Mouse (Mus musculus) Patski (cell line): Measurements from ENCODE around the gene Gm49320. TPM values are rescaled to one million over a fixed set of nuclear protein-coding genes. Genes with fewer than 3 reads are reported as not detected.

Source experiments
- ATAC-seq: fragments of 100-300 bp; one replicate; pipeline ENCODE4 v1.8.0; 2021
- CTCF ChIA-PET: fragments of 350-600 bp; sonication (Branson Sonifier 250); formaldehyde crosslinking; loops from one replicate; lab custom pipeline; 2022; ENCODE audit warnings: inconsistent platforms; lab: Charles Lee
- POLR2A ChIA-PET: fragments of 350-600 bp; sonication (Branson Sonifier 250); formaldehyde crosslinking; loops from one replicate; lab custom pipeline; 2022; ENCODE audit warnings: antibody characterized with exemption, inconsistent platforms; lab: Charles Lee
- DNase-seq: peaks from one replicate; pipeline ENCODE4 v3.0.0-alpha.2; 2011; ENCODE audit warnings: low read depth, low spot score
- H3K27me3 ChIP-seq: fragments of 371-371 bp; one replicate; pipeline ENCODE4 v1.5.1; 2021
- CTCF ChIP-seq: fragments of 100-300 bp; IDR thresholded peaks from one replicate; pipeline ENCODE4 v1.5.1; 2021
- in situ Hi-C: fragments of 300-500 bp; cut with MboI; formaldehyde crosslinking; loops from 3 replicates; pipeline ENCODE4 v1.11.1; 2018; ENCODE audit warnings: low pct_unique_long_range_greater_than_20kb, mixed read lengths
- polyA plus RNA-seq: library from polyadenylated mRNA; unstranded; gene quantifications from one replicate; pipeline ENCODE4 v1.2.3, GENCODE M21; 2021

The Gm49320 gene
- polyA plus RNA-seq, 1 experiment from 2014 or later = not detected

- H3K27me3 ChIP-seq = peaks cover 17% of the 10 kb centered on the region
- in situ Hi-C loops = no loop called here
- TF ChIP-seq CTCF = no peak
- DNase-seq (no peak), ATAC-seq (peak; percentile 78)
- ChIA-PET POLR2A (no interaction called here), CTCF (interaction anchor here (0.8 to 1.4 kb wide), 4 partner anchors 11 to 35 kb away, joined by 3 to 7 read pairs (median 3); partner anchors contain the start of gene Prr36)
Observed at GRCm38 (mm10) chr8:4226739-4227347, 11.8 kb upstream of the Gm49320 start, which contains the start of gene Lrrc8e. Gene Lrrc8e, plus strand, starts transcription at chr8:4226827.

GRCm38 (mm10) chr8:4227919-4228318, 10.7 kb upstream of the Gm49320 start:
- CTCF ChIA-PET = interaction anchor here (1.0 kb wide), 1 partner anchor 23 kb away, joined by 3 read pairs; no protein-coding TSS in a partner anchor
- POLR2A ChIA-PET = no interaction called here
- in situ Hi-C loops = no loop called here
- H3K27me3 ChIP-seq = peaks cover 14% of the 10 kb centered on the region
- no peak for DNase-seq
- no peak for TF ChIP-seq CTCF
- ATAC-seq = no peak

- ChIA-PET POLR2A (no interaction called here), CTCF (interaction anchor here (1.0 to 1.5 kb wide), 3 partner anchors 8 to 21 kb away, joined by 3 to 4 read pairs (median 4); partner anchors contain the start of genes Gm49320 and Map2k7)
- no peak for TF ChIP-seq CTCF
- H3K27me3 ChIP-seq = peaks cover 8% of the 10 kb centered on the region
- ATAC-seq (no peak), DNase-seq (no peak)
- in situ Hi-C loops = no loop called here
Observed at GRCm38 (mm10) chr8:4229784-4230183, 8.9 kb upstream of the Gm49320 start.

GRCm38 (mm10) chr8:4230612-4231351, 7.9 kb upstream of the Gm49320 start:
- TF ChIP-seq CTCF = no peak
- no peak for ATAC-seq
- POLR2A ChIA-PET = no interaction called here
- CTCF ChIA-PET = interaction anchor here (1.0 to 1.5 kb wide), 3 partner anchors 15 to 51 kb away, joined by 3 to 4 read pairs (median 4); no protein-coding TSS in a partner anchor
- peaks cover 8% of the 10 kb centered on the region for H3K27me3 ChIP-seq
- in situ Hi-C loops = no loop called here
- DNase-seq = no peak

- ChIA-PET CTCF (interaction anchor here (0.7 to 4.8 kb wide), 6 partner anchors 9 to 38 kb away, joined by 3 to 37 read pairs (median 4); partner anchors contain the start of gene Tgfbr3l), POLR2A (interaction anchor here (0.7 to 3.7 kb wide), 2 partner anchors 12 to 65 kb away, joined by 3 to 20 read pairs; partner anchors contain the start of gene Tgfbr3l)
- DNase-seq = no peak
- no peak for TF ChIP-seq CTCF
- in situ Hi-C loops = no loop called here
- H3K27me3 ChIP-seq = no peaks in the 10 kb centered on the region
- ATAC-seq = no peak
Observed at GRCm38 (mm10) chr8:4237814-4238433, 741 bp upstream of the Gm49320 start.

GRCm38 (mm10) chr8:4239193-4239890, 677 bp downstream of the Gm49320 start:
- ATAC-seq (no peak), DNase-seq (no peak)
- in situ Hi-C loops = no loop called here
- POLR2A ChIA-PET = interaction anchor here (0.9 to 3.7 kb wide), 4 partner anchors 10 to 37 kb away, joined by 3 to 20 read pairs (median 3); partner anchors contain the start of gene Tgfbr3l
- CTCF ChIA-PET = interaction anchor here (1.5 to 4.8 kb wide), 3 partner anchors 10 to 39 kb away, joined by 3 to 37 read pairs (median 12); partner anchors contain the start of gene Tgfbr3l
- TF ChIP-seq CTCF = no peak
- no peaks in the 10 kb centered on the region for H3K27me3 ChIP-seq

GRCm38 (mm10) chr8:4245061-4245460, 6.4 kb downstream of the Gm49320 start:
- ChIA-PET POLR2A (no interaction called here), CTCF (interaction anchor here (1.2 to 2.1 kb wide), 2 partner anchors 32 to 52 kb away, joined by 3 to 5 read pairs; no protein-coding TSS in a partner anchor)
- ATAC-seq (no peak), DNase-seq (no peak)
- H3K27me3 ChIP-seq = no peaks in the 10 kb centered on the region
- in situ Hi-C loops = no loop called here
- no peak for TF ChIP-seq CTCF

- POLR2A ChIA-PET = no interaction called here
- CTCF ChIA-PET = interaction anchor here (2.1 kb wide), 1 partner anchor 33 kb away, joined by 5 read pairs; no protein-coding TSS in a partner anchor
- no peak for TF ChIP-seq CTCF
Observed at GRCm38 (mm10) chr8:4245737-4246136, 7.1 kb downstream of the Gm49320 start.

GRCm38 (mm10) chr8:4247241-4247640, 8.6 kb downstream of the Gm49320 start:
- in situ Hi-C loops = no loop called here
- DNase-seq (no peak), ATAC-seq (no peak)
- CTCF ChIA-PET = interaction anchor here (5.0 kb wide), 1 partner anchor 7 kb away, joined by 37 read pairs; the partner anchor contains the start of genes Gm49320 and Map2k7
- no peaks in the 10 kb centered on the region for H3K27me3 ChIP-seq
- TF ChIP-seq CTCF = no peak
- POLR2A ChIA-PET = no interaction called here

More at GRCm38 (mm10) chr8:4245737-4246136, 7.1 kb downstream of the Gm49320 start:
- DNase-seq = no peak
- no peak for ATAC-seq
- in situ Hi-C loops = no loop called here
- no peaks in the 10 kb centered on the region for H3K27me3 ChIP-seq
